Mouse (Mus musculus): ENCODE measurements around the gene Ccr10.

- TF ChIP-seq POLR2A (IDR thresholded peaks at IDR 0.05; ENCODE audit: extremely low read depth, insufficient read depth, low read length), result peak; percentile 55; the same call in 1 of the 2 replicates
- TF ChIP-seq CTCF (IDR thresholded peaks at IDR 0.05; ENCODE audit: extremely low read depth, insufficient read depth, low read length), result no peak
Observed at GRCm38 (mm10) chr11:101171721-101172433, 3.4 kb downstream of the Ccr10 start.

Data from cortical plate, adult 2 months (tissue).